Mouse (Mus musculus): ENCODE measurements at regions not wholly inside any gene's neighbourhood (a gene's known extent, or its start where the extent isn't known, plus 50 kb on each side); places are given as distances from the start of the nearest gene placed in this dataset.

DNA sequence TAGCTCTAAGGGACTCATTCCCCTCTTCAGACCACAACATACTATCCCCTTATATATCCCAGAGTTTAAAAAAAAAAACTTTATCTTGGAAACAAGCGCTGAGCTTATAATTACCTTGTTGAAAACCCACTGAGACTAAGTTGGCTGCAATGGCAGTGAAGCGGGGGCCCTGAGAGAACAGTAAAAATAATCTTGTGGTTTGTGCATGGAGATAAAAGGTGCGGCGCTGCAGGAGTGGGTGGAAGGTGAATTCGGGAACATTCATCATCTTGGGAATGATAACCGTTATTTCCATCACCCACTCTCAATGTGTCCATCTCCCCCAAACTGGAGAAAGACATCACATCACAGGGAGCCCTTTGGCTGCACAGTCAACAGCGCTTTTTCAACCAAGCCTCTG lies 327.9 kb downstream of the Insig2 start:
- TF ChIP-seq CTCF (IDR thresholded peaks at IDR 0.05; ENCODE audit: low read depth): no peak
- TF ChIP-seq EP300 (IDR thresholded peaks at IDR 0.05; ENCODE audit: low read depth): no peak
